Mouse (Mus musculus) liver, embryonic 14.5 days (tissue): ENCODE results near the gene Pitpnb.

Experiments used
- CTCF ChIP-seq: IDR thresholded peaks from 2 replicates; pipeline ENCODE4 v1.5.1; 2016; ENCODE audit warnings: antibody characterized with exemption, low read depth, control low read depth
- EP300 ChIP-seq: IDR thresholded peaks from 2 replicates; pipeline ENCODE4 v1.6.1; 2016; ENCODE audit warnings: antibody characterized with exemption, low read depth

- TF ChIP-seq EP300 (no peak), CTCF (no peak)
Observed at GRCm38 (mm10) chr5:111356811-111357617, 26.5 kb downstream of the Pitpnb start.
